15 mouse cellular contexts compared by ENCODE assay signal in genomic region chr9:77437131-77437530, GRCm38 (mm10).
"Had no signal": no experiment of that assay in that cellular context is flagged by ENCODE, and none has a peak within 500 bp of the region (broad histone marks: within the 10 kb centered on the region; RNA-seq: fewer than 3 reads in every experiment).

No protein-coding gene starts in this region.

- H3K27me3 ChIP-seq: neural tube, embryonic 15.5 days; stomach, embryonic 15.5 days had no signal

- H3K4me1 ChIP-seq: stomach, embryonic 15.5 days had no signal

- H3K27ac ChIP-seq: neural tube, embryonic 15.5 days; stomach, embryonic 15.5 days; stomach, postnatal 0 days had no signal

- H3K9ac ChIP-seq: neural tube, embryonic 15.5 days; stomach, embryonic 15.5 days had no signal

- DNase-seq: retina, postnatal 1 day; right cerebral cortex, adult 18-20 months; right cerebral cortex, postnatal 14 days; right cerebral cortex, postnatal 25 days; right cerebral cortex, postnatal 4 days; spleen, adult 18-20 months; thymus, adult 18-20 months; thymus, adult 2 months; thymus, postnatal 14 days; thymus, postnatal 25 days; thymus, postnatal 36 days; thymus, postnatal 4 days had no signal

- H3K4me3 ChIP-seq: neural tube, embryonic 15.5 days; stomach, embryonic 15.5 days had no signal

- H3K9me3 ChIP-seq: neural tube, embryonic 15.5 days; stomach, embryonic 15.5 days had no signal

- H3K4me2 ChIP-seq: neural tube, embryonic 15.5 days; stomach, embryonic 15.5 days had no signal
